Mouse (Mus musculus): ENCODE results near the gene Ankrd36. TPM values are rescaled to one million over a fixed set of nuclear protein-coding genes. Genes with fewer than 3 reads are reported as not detected.

Gene Ankrd36
- polyA plus RNA-seq, 1 experiment from 2014 or later, result 1.9 TPM

- no peaks in the 10 kb centered on the region for H3K4me1 ChIP-seq (ENCODE audit: insufficient read depth)
- ATAC-seq, result no peak
- H3K27me3 ChIP-seq (ENCODE audit: insufficient read depth, low read length), result no peaks in the 10 kb centered on the region
- peak; percentile 30 for DNase-seq
- H3K27ac ChIP-seq (ENCODE audit: low read depth), result no peak overlapping the region
- H3K4me2 ChIP-seq (ENCODE audit: low read depth, low read length), result no peak overlapping the region
- no peak for TF ChIP-seq EP300 (IDR thresholded peaks at IDR 0.05; ENCODE audit: low read depth)
- peak; percentile 62 for TF ChIP-seq CTCF (IDR thresholded peaks at IDR 0.05; ENCODE audit: low read depth)
- H3K9ac ChIP-seq (replicated peaks), result no peak overlapping the region
- no peaks in the 10 kb centered on the region for H3K9me3 ChIP-seq (ENCODE audit: low read length)
- WGBS (ENCODE audit: insufficient replicate concordance), result 51% methylated on average over 7 of the region's 7 CpGs
- no peak overlapping the region for H3K4me3 ChIP-seq (ENCODE audit: low read depth, low read length)
- no peaks in the 10 kb centered on the region for H3K36me3 ChIP-seq (replicated peaks; ENCODE audit: insufficient read depth, low read length)
Measured at GRCm38 (mm10) chr11:5650321-5650720, 80.8 kb downstream of the Ankrd36 start.

- ATAC-seq, result no peak
- no peak overlapping the region for H3K9ac ChIP-seq (replicated peaks)
- H3K4me1 ChIP-seq (ENCODE audit: insufficient read depth), result no peaks in the 10 kb centered on the region
- no peak for DNase-seq
- no peak for TF ChIP-seq EP300 (IDR thresholded peaks at IDR 0.05; ENCODE audit: low read depth)
- TF ChIP-seq CTCF (IDR thresholded peaks at IDR 0.05; ENCODE audit: low read depth), result no peak
- H3K4me2 ChIP-seq (ENCODE audit: low read depth, low read length), result no peak overlapping the region
- H3K27ac ChIP-seq (ENCODE audit: low read depth), result no peak overlapping the region
- 60% methylated on average over 6 of the region's 6 CpGs for WGBS (ENCODE audit: insufficient replicate concordance)
- no peak overlapping the region for H3K4me3 ChIP-seq (ENCODE audit: low read depth, low read length)
- H3K27me3 ChIP-seq (ENCODE audit: insufficient read depth, low read length), result no peaks in the 10 kb centered on the region
- H3K9me3 ChIP-seq (ENCODE audit: low read length), result no peaks in the 10 kb centered on the region
- H3K36me3 ChIP-seq (replicated peaks; ENCODE audit: insufficient read depth, low read length), result no peaks in the 10 kb centered on the region
Measured at GRCm38 (mm10) chr11:5682541-5682940, 113.1 kb downstream of the Ankrd36 start.

GRCm38 (mm10) chr11:5684283-5684682 is 114.8 kb downstream of the Ankrd36 start:
- ATAC-seq, result no peak
- no peak overlapping the region for H3K4me2 ChIP-seq (ENCODE audit: low read depth, low read length)
- no peak overlapping the region for H3K9ac ChIP-seq (replicated peaks)
- TF ChIP-seq EP300 (IDR thresholded peaks at IDR 0.05; ENCODE audit: low read depth), result no peak
- no peak for TF ChIP-seq CTCF (IDR thresholded peaks at IDR 0.05; ENCODE audit: low read depth)
- no peaks in the 10 kb centered on the region for H3K36me3 ChIP-seq (replicated peaks; ENCODE audit: insufficient read depth, low read length)
- no peak overlapping the region for H3K27ac ChIP-seq (ENCODE audit: low read depth)
- DNase-seq, result no peak
- H3K27me3 ChIP-seq (ENCODE audit: insufficient read depth, low read length), result no peaks in the 10 kb centered on the region
- WGBS (ENCODE audit: insufficient replicate concordance), result 38% methylated on average over 7 of the region's 7 CpGs
- H3K4me1 ChIP-seq (ENCODE audit: insufficient read depth), result no peaks in the 10 kb centered on the region
- H3K4me3 ChIP-seq (ENCODE audit: low read depth, low read length), result no peak overlapping the region
- H3K9me3 ChIP-seq (ENCODE audit: low read length), result no peaks in the 10 kb centered on the region

GRCm38 (mm10) chr11:5691775-5692174 is 122.3 kb downstream of the Ankrd36 start:
- no peak overlapping the region for H3K4me2 ChIP-seq (ENCODE audit: low read depth, low read length)
- ATAC-seq (no peak), DNase-seq (no peak)
- no peaks in the 10 kb centered on the region for H3K4me1 ChIP-seq (ENCODE audit: insufficient read depth)
- TF ChIP-seq CTCF (IDR thresholded peaks at IDR 0.05; ENCODE audit: low read depth) (peak; percentile 60), EP300 (IDR thresholded peaks at IDR 0.05; ENCODE audit: low read depth) (no peak)
- no peaks in the 10 kb centered on the region for H3K36me3 ChIP-seq (replicated peaks; ENCODE audit: insufficient read depth, low read length)
- no peak overlapping the region for H3K27ac ChIP-seq (ENCODE audit: low read depth)
- 35% methylated on average over 7 of the region's 7 CpGs for WGBS (ENCODE audit: insufficient replicate concordance)
- H3K27me3 ChIP-seq (ENCODE audit: insufficient read depth, low read length), result no peaks in the 10 kb centered on the region
- H3K9ac ChIP-seq (replicated peaks), result no peak overlapping the region
- H3K4me3 ChIP-seq (ENCODE audit: low read depth, low read length), result no peak overlapping the region
- no peaks in the 10 kb centered on the region for H3K9me3 ChIP-seq (ENCODE audit: low read length)

- peak; percentile 79 for ATAC-seq
- no peak overlapping the region for H3K4me3 ChIP-seq (ENCODE audit: low read depth, low read length)
- H3K27me3 ChIP-seq (ENCODE audit: insufficient read depth, low read length), result no peaks in the 10 kb centered on the region
- TF ChIP-seq EP300 (IDR thresholded peaks at IDR 0.05; ENCODE audit: low read depth), result no peak; the same call in 1 of the 2 replicates
- TF ChIP-seq CTCF (IDR thresholded peaks at IDR 0.05; ENCODE audit: low read depth), result no peak
- 56% methylated on average over 7 of the region's 7 CpGs for WGBS (ENCODE audit: insufficient replicate concordance)
- DNase-seq, result peak; percentile 59
- H3K4me2 ChIP-seq (ENCODE audit: low read depth, low read length), result peak overlapping the region; percentile 35
- H3K4me1 ChIP-seq (ENCODE audit: insufficient read depth), result peaks cover 7% of the 10 kb centered on the region
- H3K9me3 ChIP-seq (ENCODE audit: low read length), result no peaks in the 10 kb centered on the region
- H3K27ac ChIP-seq (ENCODE audit: low read depth), result peak overlapping the region; percentile 39; the same call in 1 of the 2 replicates
- H3K36me3 ChIP-seq (replicated peaks; ENCODE audit: insufficient read depth, low read length), result no peaks in the 10 kb centered on the region
- no peak overlapping the region; the same call in 1 of the 2 replicates for H3K9ac ChIP-seq (replicated peaks)
Measured at GRCm38 (mm10) chr11:5700808-5701207, 131.3 kb downstream of the Ankrd36 start.

GRCm38 (mm10) chr11:5701300-5701699 is 131.8 kb downstream of the Ankrd36 start:
- ATAC-seq, result 0 out of 2 replicates have a peak, but pooled peaks have one; percentile 41
- no peaks in the 10 kb centered on the region for H3K36me3 ChIP-seq (replicated peaks; ENCODE audit: insufficient read depth, low read length)

More at GRCm38 (mm10) chr11:5701300-5701699, 131.8 kb downstream of the Ankrd36 start:
- TF ChIP-seq EP300 (IDR thresholded peaks at IDR 0.05; ENCODE audit: low read depth) (peak; percentile 20; the same call in 1 of the 2 replicates), CTCF (IDR thresholded peaks at IDR 0.05; ENCODE audit: low read depth) (no peak)
- DNase-seq, result no peak
- no peak overlapping the region for H3K9ac ChIP-seq (replicated peaks)
- peaks cover 12% of the 10 kb centered on the region for H3K4me1 ChIP-seq (ENCODE audit: insufficient read depth)
- WGBS (ENCODE audit: insufficient replicate concordance), result 36% methylated on average over 2 of the region's 2 CpGs
- no peaks in the 10 kb centered on the region for H3K27me3 ChIP-seq (ENCODE audit: insufficient read depth, low read length)
- no peaks in the 10 kb centered on the region for H3K9me3 ChIP-seq (ENCODE audit: low read length)
- no peak overlapping the region for H3K4me3 ChIP-seq (ENCODE audit: low read depth, low read length)
- H3K27ac ChIP-seq (ENCODE audit: low read depth), result peak overlapping the region; percentile 39; the same call in 1 of the 2 replicates
- peak overlapping the region; percentile 35; the same call in 1 of the 2 replicates for H3K4me2 ChIP-seq (ENCODE audit: low read depth, low read length)
